Mouse (Mus musculus) C2C12 (cell line): ENCODE measurements around the gene Mapt. TPM values are rescaled to one million over a fixed set of nuclear protein-coding genes. Genes with fewer than 3 reads are reported as not detected.
A peak's percentile ranks its signal among the peaks of the same experiment; 100 is the strongest.

ENCODE experiments used
- H3K27me3 ChIP-seq: one replicate; pipeline ENCODE4 v1.6.1; 2011; ENCODE audit not compliant: control insufficient read depth, insufficient read depth, insufficient read length
- H3K36me3 ChIP-seq: one replicate; pipeline ENCODE4 v1.6.1; 2011; ENCODE audit not compliant: control insufficient read depth, insufficient read depth
- H3K4me3 ChIP-seq: one replicate; pipeline ENCODE4 v1.5.1; 2011; ENCODE audit warnings: mild to moderate bottlenecking, control low read depth; ENCODE audit not compliant: poor library complexity, insufficient read depth, severe bottlenecking
- H3K79me2 ChIP-seq: one replicate; pipeline ENCODE4 v1.6.1; 2011; ENCODE audit not compliant: control insufficient read depth, insufficient read depth
- H3K79me3 ChIP-seq: one replicate; pipeline ENCODE4 v1.6.1; 2011; ENCODE audit warnings: low read depth, control low read depth
- H3ac ChIP-seq: one replicate; pipeline ENCODE3; 2011; ENCODE audit warnings: low read depth; ENCODE audit not compliant: control insufficient read depth, insufficient read length
- CEBPB ChIP-seq: IDR thresholded peaks from one replicate; pipeline ENCODE4 v1.6.1; 2011; ENCODE audit warnings: low read depth, mild to moderate bottlenecking, control low read depth, moderate library complexity
- CTCF ChIP-seq: IDR thresholded peaks from one replicate; pipeline ENCODE4 v1.5.1; 2011; ENCODE audit not compliant: control insufficient read depth, insufficient read depth, insufficient read length
- FOSL1 ChIP-seq: IDR thresholded peaks from one replicate; pipeline ENCODE4 v1.8.0; 2011; ENCODE audit warnings: mild to moderate bottlenecking, low read length; ENCODE audit not compliant: poor library complexity, insufficient read depth, severe bottlenecking
- MAX ChIP-seq: IDR thresholded peaks from one replicate; pipeline ENCODE4 v1.6.1; 2011; ENCODE audit warnings: mild to moderate bottlenecking, control low read depth
- MYOD1 ChIP-seq: IDR thresholded peaks from one replicate; pipeline ENCODE4 v1.6.1; 2011; ENCODE audit warnings: low read depth; ENCODE audit not compliant: control insufficient read depth, insufficient read length
- MYOG ChIP-seq: IDR thresholded peaks from one replicate; pipeline ENCODE4 v1.6.1; 2011; ENCODE audit not compliant: control insufficient read depth, insufficient read length; ENCODE audit errors: extremely low read depth
- USF1 ChIP-seq: IDR thresholded peaks from one replicate; pipeline ENCODE4 v1.6.1; 2011; ENCODE audit warnings: low read depth, mild to moderate bottlenecking, control low read depth, moderate library complexity
- polyA plus RNA-seq: library from polyadenylated mRNA; unstranded; fragments of >200 nt; fragmentation: generic; extraction: Trizol; gene quantifications from one replicate; pipeline ENCODE4 v1.2.1, GENCODE M21; 2012; ENCODE audit warnings: missing spikeins

Gene Mapt
- polyA plus RNA-seq, 1 experiment: 2.6 TPM

DNA sequence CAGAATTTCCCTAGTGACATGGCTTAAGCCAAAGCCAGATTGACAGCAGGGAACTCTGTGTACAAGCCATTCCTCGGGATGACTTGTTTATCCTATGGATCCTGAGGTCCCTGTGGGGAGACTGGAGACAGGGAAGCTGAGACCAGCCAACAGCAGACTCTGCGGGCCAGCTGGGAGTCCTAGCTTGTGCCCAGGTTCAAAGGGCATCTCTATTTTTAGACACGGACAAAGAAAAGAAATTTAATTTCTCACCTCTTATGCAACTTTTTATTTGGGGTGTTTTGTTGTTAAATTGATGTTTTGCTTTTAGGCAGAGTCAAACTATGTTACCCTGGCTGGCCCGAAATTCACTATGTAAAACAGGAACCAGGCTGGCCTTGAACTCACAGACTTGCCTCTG lies 39.7 kb downstream of the Mapt start:
- H3ac ChIP-seq: no peak overlapping the region

DNA sequence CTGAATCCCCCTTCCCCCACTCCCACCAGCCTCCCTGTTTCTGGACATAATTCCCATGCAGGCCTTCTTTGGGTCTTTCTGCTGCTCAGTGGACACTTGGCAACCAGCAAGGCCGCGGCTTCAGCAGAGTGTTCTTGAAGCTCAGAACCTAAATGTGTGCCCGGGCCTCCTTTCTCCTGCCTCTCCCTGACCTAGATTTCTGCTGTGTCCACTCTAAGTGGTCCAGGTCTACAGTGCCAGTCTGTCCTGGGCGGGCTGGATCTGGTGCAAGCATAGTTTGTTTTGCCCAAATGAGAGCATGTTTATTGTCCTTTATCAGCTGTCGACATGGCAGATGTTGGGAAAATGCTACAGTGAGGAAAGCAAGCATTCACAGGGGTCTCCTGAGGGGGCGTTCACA lies 40.7 kb downstream of the Mapt start:
- Histone ChIP-seq H3K79me3 (no peaks in the 10 kb centered on the region), H3ac (no peak overlapping the region), H3K79me2 (no peaks in the 10 kb centered on the region), H3K27me3 (no peaks in the 10 kb centered on the region), H3K4me3 (no peak overlapping the region), H3K36me3 (no peaks in the 10 kb centered on the region)
- TF ChIP-seq MYOG: no peak
- TF ChIP-seq MAX: no peak
- TF ChIP-seq FOSL1: no peak

More for the DNA sequence above, 39.7 kb downstream of the Mapt start:
- no peaks in the 10 kb centered on the region for H3K79me3 ChIP-seq
- no peaks in the 10 kb centered on the region for H3K27me3 ChIP-seq
- TF ChIP-seq MAX (no peak), CEBPB (no peak), FOSL1 (no peak), CTCF (no peak), USF1 (no peak), MYOD1 (no peak), MYOG (no peak)
- H3K79me2 ChIP-seq: no peaks in the 10 kb centered on the region
- no peak overlapping the region for H3K4me3 ChIP-seq
- H3K36me3 ChIP-seq: no peaks in the 10 kb centered on the region

DNA sequence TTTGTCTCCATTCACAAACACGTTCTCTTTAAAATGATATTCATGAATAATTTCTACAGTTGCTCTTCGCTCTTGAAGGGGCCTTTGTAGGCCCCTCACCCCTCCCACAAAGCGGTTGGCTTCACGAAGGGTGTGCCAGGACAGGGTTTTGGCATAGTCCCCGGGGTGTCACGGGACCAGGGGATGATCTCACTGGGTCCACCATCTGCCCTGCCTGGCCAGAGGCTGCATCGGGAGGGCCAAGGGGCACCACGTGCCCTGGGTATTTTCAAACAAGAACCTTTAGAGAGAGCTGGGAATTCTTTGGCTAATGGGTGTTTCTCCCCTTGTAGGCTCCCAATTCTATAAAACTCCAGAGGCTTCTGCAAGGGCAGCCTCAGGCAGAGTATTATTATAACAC lies 41.2 kb downstream of the Mapt start:
- no peaks in the 10 kb centered on the region for H3K36me3 ChIP-seq
- TF ChIP-seq MYOG (no peak), USF1 (peak; percentile 41)
- no peak overlapping the region for H3ac ChIP-seq
- H3K27me3 ChIP-seq: no peaks in the 10 kb centered on the region
- H3K79me2 ChIP-seq: no peaks in the 10 kb centered on the region
- no peak overlapping the region for H3K4me3 ChIP-seq
- H3K79me3 ChIP-seq: no peaks in the 10 kb centered on the region

DNA sequence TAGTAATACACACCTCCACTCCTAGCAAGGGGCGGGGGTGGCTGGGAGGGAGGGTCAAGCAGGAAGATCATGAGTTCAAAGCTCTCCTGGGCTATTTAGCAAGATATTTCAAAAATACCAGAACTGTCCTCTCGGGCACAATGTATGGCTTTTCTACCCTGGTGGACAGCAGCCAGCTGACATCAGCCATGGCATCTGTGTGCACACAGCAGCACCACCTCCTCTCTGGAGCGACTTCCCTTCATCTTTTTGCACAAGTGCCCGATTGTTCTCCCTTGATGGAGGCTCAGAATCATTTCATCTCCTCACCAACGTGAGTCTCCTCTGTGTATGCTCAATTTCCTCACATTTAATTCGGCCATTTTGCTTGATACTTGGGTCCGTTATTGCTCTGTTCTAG lies 44.6 kb downstream of the Mapt start:
- no peaks in the 10 kb centered on the region for H3K79me2 ChIP-seq
- H3K36me3 ChIP-seq: no peaks in the 10 kb centered on the region
- no peak overlapping the region for H3ac ChIP-seq
- H3K27me3 ChIP-seq: no peaks in the 10 kb centered on the region
- TF ChIP-seq CEBPB: no peak
- no peak for TF ChIP-seq CTCF
- no peak for TF ChIP-seq FOSL1
- no peak for TF ChIP-seq MYOG
- no peak for TF ChIP-seq MAX
- no peak for TF ChIP-seq MYOD1
- no peak for TF ChIP-seq USF1
- H3K79me3 ChIP-seq: no peaks in the 10 kb centered on the region
- H3K4me3 ChIP-seq: no peak overlapping the region

DNA sequence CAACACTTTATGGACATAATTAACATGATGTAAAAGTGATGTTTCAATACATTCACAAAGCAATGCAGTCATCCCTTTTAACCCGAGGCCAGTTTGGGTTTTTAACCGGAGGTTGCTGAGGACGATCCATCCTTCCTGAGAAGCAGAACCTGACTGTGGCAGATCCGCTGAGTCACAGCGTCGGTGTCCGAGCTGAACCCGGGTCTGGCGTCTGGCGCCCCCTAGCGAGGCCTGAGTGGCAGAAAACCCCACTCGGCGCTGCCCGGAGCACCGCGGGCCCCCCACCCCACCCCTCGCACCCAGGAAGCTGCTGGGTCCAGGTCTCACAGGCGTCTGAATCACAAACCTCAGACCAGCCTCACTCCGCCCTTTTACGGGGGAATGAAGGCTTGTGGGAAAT lies 47.0 kb downstream of the Mapt start:
- Histone ChIP-seq H3K79me3 (no peaks in the 10 kb centered on the region), H3K36me3 (no peaks in the 10 kb centered on the region), H3K4me3 (no peak overlapping the region), H3K79me2 (no peaks in the 10 kb centered on the region), H3ac (no peak overlapping the region), H3K27me3 (no peaks in the 10 kb centered on the region)
- TF ChIP-seq FOSL1 (no peak), CTCF (peak; percentile 9)

DNA sequence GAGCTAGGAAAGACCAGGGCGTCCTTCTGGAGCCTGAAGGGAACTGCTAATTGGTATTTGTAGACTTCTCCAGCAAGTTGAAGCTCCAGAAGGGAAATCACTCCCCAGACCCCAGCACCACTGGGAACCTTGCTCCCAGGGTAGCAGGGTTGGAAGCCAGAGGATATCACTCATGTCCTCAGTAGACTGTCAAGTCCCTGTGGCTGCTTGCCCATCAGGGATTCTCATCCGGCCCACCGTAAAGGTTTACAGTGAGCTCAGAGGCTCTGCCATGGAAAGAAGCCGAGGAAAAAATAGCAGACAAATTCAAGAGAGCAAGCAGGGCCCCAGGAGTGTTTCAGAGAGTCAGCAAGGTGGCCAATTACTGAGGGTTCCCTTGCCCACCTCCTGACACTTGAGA lies 47.9 kb downstream of the Mapt start:
- Histone ChIP-seq H3K79me3 (no peaks in the 10 kb centered on the region), H3ac (no peak overlapping the region), H3K27me3 (no peaks in the 10 kb centered on the region), H3K4me3 (no peak overlapping the region), H3K36me3 (no peaks in the 10 kb centered on the region), H3K79me2 (no peaks in the 10 kb centered on the region)
- no peak for TF ChIP-seq FOSL1
- no peak for TF ChIP-seq CTCF
- TF ChIP-seq CEBPB: no peak
- no peak for TF ChIP-seq USF1
- no peak for TF ChIP-seq MAX
- no peak for TF ChIP-seq MYOG
- TF ChIP-seq MYOD1: no peak
